7 mouse cellular contexts compared by ENCODE assay signal in genomic region chr9:76566515-76567280, GRCm38 (mm10). TPM values are rescaled to one million over a fixed set of nuclear protein-coding genes. Genes with fewer than 3 reads are reported as not detected.
DNase-seq lines count a peak whose midpoint lies in the region; ATAC-seq and TF ChIP-seq lines count a peak whose summit lies in the region.

Fam83b (minus strand) TSS chr9:76567116.

- peak; percentile 69 for ATAC-seq in forebrain, embryonic 14.5 days
- ATAC-seq in kidney, embryonic 14.5 days (ENCODE audit: low FRiP score, low TSS enrichment): peak; percentile 93
- ATAC-seq in lung, postnatal 0 days: peak; percentile 95

- no peak within 1 kb of the TSS for H3K27ac ChIP-seq in forebrain, embryonic 14.5 days (ENCODE audit: low read depth, low read length)
- H3K27ac ChIP-seq in kidney, embryonic 14.5 days (ENCODE audit: low read depth, low read length): peak within 1 kb of the TSS; percentile 19; the same call in 1 of the 2 replicates
- H3K27ac ChIP-seq in lung, postnatal 0 days (ENCODE audit: low read length): peak within 1 kb of the TSS; percentile 71

- H3K36me3 ChIP-seq in E14TG2a.4 (ENCODE audit: insufficient read depth, low read length): no peaks in the 10 kb centered on the region
- no peaks in the 10 kb centered on the region for H3K36me3 ChIP-seq in forebrain, embryonic 14.5 days (ENCODE audit: control insufficient read depth, insufficient read depth, low read length)
- no peaks in the 10 kb centered on the region for H3K36me3 ChIP-seq in kidney, embryonic 14.5 days (ENCODE audit: control insufficient read depth, insufficient read depth, low read length)
- H3K36me3 ChIP-seq in lung, postnatal 0 days (ENCODE audit: insufficient read depth, low read length): no peaks in the 10 kb centered on the region
- no peaks in the 10 kb centered on the region for H3K36me3 ChIP-seq in splenic B cell, adult 2 months (ENCODE audit: control insufficient read depth, insufficient read depth, low read length, poor library complexity, severe bottlenecking)

- TF ChIP-seq EP300 in lung, postnatal 0 days (IDR thresholded peaks at IDR 0.05): no peak

- 6% methylated on average over 40 of the region's 40 CpGs for WGBS in forebrain, embryonic 14.5 days
- 1% methylated on average over 40 of the region's 40 CpGs for WGBS in kidney, embryonic 14.5 days
- WGBS in lung, postnatal 0 days: under 1% methylated on average over 27 of the region's 40 CpGs

- H3K4me3 ChIP-seq in E14TG2a.4 (replicated peaks; ENCODE audit: low read length): peak within 1 kb of the TSS; percentile 81
- H3K4me3 ChIP-seq in forebrain, embryonic 14.5 days (ENCODE audit: low read depth, low read length): peak within 1 kb of the TSS; percentile 52
- H3K4me3 ChIP-seq in kidney, embryonic 14.5 days (ENCODE audit: low read length): peak within 1 kb of the TSS; percentile 60
- peak within 1 kb of the TSS; percentile 50 for H3K4me3 ChIP-seq in lung, postnatal 0 days (ENCODE audit: low read depth, low read length)

- peaks cover 26% of the 10 kb centered on the region for H3K27me3 ChIP-seq in E14TG2a.4 (ENCODE audit: insufficient read depth, low read length)
- H3K27me3 ChIP-seq in forebrain, embryonic 14.5 days (replicated peaks; ENCODE audit: control insufficient read depth, insufficient read depth, low read length): no peaks in the 10 kb centered on the region
- no peaks in the 10 kb centered on the region for H3K27me3 ChIP-seq in kidney, embryonic 14.5 days (ENCODE audit: control insufficient read depth, insufficient read depth, low read length)
- no peaks in the 10 kb centered on the region for H3K27me3 ChIP-seq in lung, postnatal 0 days (replicated peaks; ENCODE audit: insufficient read depth, low read length)
- H3K27me3 ChIP-seq in splenic B cell, adult 2 months (ENCODE audit: control insufficient read depth, insufficient read depth, low read length, poor library complexity, severe bottlenecking): peaks cover 2% of the 10 kb centered on the region

- TF ChIP-seq CTCF in E14TG2a.4 (conservative IDR thresholded peaks at IDR 0.05; ENCODE audit: low read length): no peak
- peak; percentile 36; the same call in 1 of the 2 replicates for TF ChIP-seq CTCF in lung, postnatal 0 days (IDR thresholded peaks at IDR 0.05)

- peak; percentile 52 for DNase-seq in Muller cell, postnatal 12 days (ENCODE audit: inconsistent ontology term)
- peak; percentile 10 for DNase-seq in forebrain, embryonic 14.5 days (ENCODE audit: low spot score)
- peak; percentile 84 for DNase-seq in lung, postnatal 0 days (ENCODE audit: low spot score)
- peak; percentile 1 for DNase-seq in splenic B cell, adult 2 months (ENCODE audit: low read depth, low spot score)
- no peak for DNase-seq in layer of hippocampus, adult 9-10 months (ENCODE audit: low spot score)

- H3K4me2 ChIP-seq in forebrain, embryonic 14.5 days (ENCODE audit: low read length): peak within 1 kb of the TSS; percentile 91
- peak within 1 kb of the TSS; percentile 94 for H3K4me2 ChIP-seq in kidney, embryonic 14.5 days (replicated peaks; ENCODE audit: low read depth, low read length)
- peak within 1 kb of the TSS; percentile 70 for H3K4me2 ChIP-seq in lung, postnatal 0 days (replicated peaks; ENCODE audit: low read depth, low read length)

- H3K9me3 ChIP-seq in E14TG2a.4 (ENCODE audit: low read length): no peaks in the 10 kb centered on the region
- H3K9me3 ChIP-seq in forebrain, embryonic 14.5 days (replicated peaks; ENCODE audit: control insufficient read depth, low read length): no peaks in the 10 kb centered on the region
- H3K9me3 ChIP-seq in kidney, embryonic 14.5 days (ENCODE audit: control insufficient read depth, low read length): no peaks in the 10 kb centered on the region
- no peaks in the 10 kb centered on the region for H3K9me3 ChIP-seq in lung, postnatal 0 days (ENCODE audit: low read length)

- H3K9ac ChIP-seq in forebrain, embryonic 14.5 days (ENCODE audit: low read length): peak within 1 kb of the TSS; percentile 56; the same call in 1 of the 2 replicates
- H3K9ac ChIP-seq in kidney, embryonic 14.5 days (ENCODE audit: low read depth, low read length): peak within 1 kb of the TSS; percentile 68
- H3K9ac ChIP-seq in lung, postnatal 0 days (replicated peaks; ENCODE audit: low read depth): peak within 1 kb of the TSS; percentile 39

- peaks cover 21% of the 10 kb centered on the region for H3K4me1 ChIP-seq in E14TG2a.4 (replicated peaks; ENCODE audit: low read depth, low read length)
- H3K4me1 ChIP-seq in forebrain, embryonic 14.5 days (ENCODE audit: control insufficient read depth, insufficient read depth, low read length): no peaks in the 10 kb centered on the region
- no peaks in the 10 kb centered on the region for H3K4me1 ChIP-seq in kidney, embryonic 14.5 days (ENCODE audit: control insufficient read depth, insufficient read depth, low read length)
- H3K4me1 ChIP-seq in lung, postnatal 0 days (ENCODE audit: insufficient read depth, low read depth, low read length): no peaks in the 10 kb centered on the region

RNA-seq across cellular contexts. Expression of gene Fam83b, which starts in this region (rescaled TPM):
- 0.07 TPM in 1 of 2 replicates, not detected in the other for polyA plus RNA-seq in forebrain, embryonic 14.5 days (2014; fragmentation: Nextera tagmentation; extraction: Ambion mirVana)
- 0.43 and 2.0 TPM in 2 replicates for polyA plus RNA-seq in kidney, embryonic 14.5 days (2014; fragmentation: Nextera tagmentation; extraction: Ambion mirVana)
- 0.84 and 0.99 TPM in 2 replicates for polyA plus RNA-seq in lung, postnatal 0 days (2015; fragmentation: Nextera tagmentation; extraction: Ambion mirVana)

Comparison
In these comparisons a context has a peak if more than half of its experiments do, and no peak if none do; other contexts are left out.
1. Peak in DNase-seq, ATAC-seq, H3K4me3 ChIP-seq, H3K9ac ChIP-seq and H3K4me2 ChIP-seq in forebrain, embryonic 14.5 days; RNA of the gene not detected or under 1 TPM.
2. Peak in DNase-seq, ATAC-seq, H3K4me3 ChIP-seq, H3K27ac ChIP-seq, H3K9ac ChIP-seq and H3K4me2 ChIP-seq in lung, postnatal 0 days; RNA of the gene not detected or under 1 TPM.